Mouse (Mus musculus) cerebellum, adult 2 months (tissue): ENCODE results near the gene Capn5. TPM values are rescaled to one million over a fixed set of nuclear protein-coding genes. Genes with fewer than 3 reads are reported as not detected.

Experiments
- DNase-seq, 2 experiments: peaks; one replicate each; pipeline ENCODE4 v3.0.0; 2021
- H3K27ac ChIP-seq: fragments of 200-500 bp; 2 replicates; pipeline ENCODE4 v1.5.1; 2012; ENCODE audit warnings: low read length, control low read depth, inconsistent platforms; ENCODE audit not compliant: insufficient read depth
- H3K27me3 ChIP-seq: fragments of 200-500 bp; 2 replicates; pipeline ENCODE4 v1.6.1; 2012; ENCODE audit warnings: inconsistent platforms, mild to moderate bottlenecking, low read length, moderate library complexity; ENCODE audit not compliant: control insufficient read depth, insufficient read depth
- H3K4me1 ChIP-seq: fragments of 200-500 bp; 2 replicates; pipeline ENCODE4 v1.6.1; 2011; ENCODE audit warnings: low read length; ENCODE audit not compliant: control insufficient read depth, insufficient read depth
- H3K4me3 ChIP-seq: fragments of 200-500 bp; replicated peaks from 2 replicates; pipeline ENCODE3; 2011; ENCODE audit warnings: mild to moderate bottlenecking, low read depth, low read length, control low read depth; ENCODE audit not compliant: insufficient read depth
- CTCF ChIP-seq: fragments of 200-500 bp; IDR thresholded peaks from 2 replicates; pipeline ENCODE4 v1.5.1; 2011; ENCODE audit warnings: low read depth, mild to moderate bottlenecking, control low read depth, low read length, moderate library complexity, borderline replicate concordance; ENCODE audit not compliant: insufficient read depth
- POLR2A ChIP-seq: fragments of 200-500 bp; IDR thresholded peaks from 2 replicates; pipeline ENCODE4 v1.6.1; 2011; ENCODE audit warnings: low read length, control low read depth, borderline replicate concordance; ENCODE audit not compliant: insufficient read depth
- WGBS: fragments of 180-500 bp; shearing (Covaris S2); methylation state at CpG from one replicate; pipeline ENCODE4 v1.1.7; 2018; 5-methylcytosine and 5-hydroxymethylcytosine counted together
- polyA plus RNA-seq: library from polyadenylated mRNA; depleted of rRNA; stranded (reverse); fragments of >200 nt; gene quantifications from 2 replicates; pipeline ENCODE4 v1.2.3, GENCODE M21; 2012; rRNA removed

Capn5 gene
- 20.9 and 21.9 TPM in 2 replicates for polyA plus RNA-seq

GRCm38 (mm10) chr7:98177929-98178559 lies at the start of gene Capn5:
TSS of gene Capn5 (minus strand) at chr7:98178274.
- Histone ChIP-seq H3K4me3 (peak within 1 kb of the TSS; percentile 80), H3K4me1 (peaks cover 6% of the 10 kb centered on the region; the same call in 1 of the 2 replicates), H3K27ac (peak within 1 kb of the TSS; percentile 11; the same call in 1 of the 2 replicates), H3K27me3 (no peaks in the 10 kb centered on the region)
- peak; percentile 55 for TF ChIP-seq POLR2A
- TF ChIP-seq CTCF, result peak; percentile 43; the same call in 1 of the 2 replicates
- DNase-seq, result peak; percentile 71 to 73
- under 1% methylated on average over 42 of the region's 44 CpGs for WGBS

GRCm38 (mm10) chr7:98223796-98224195 lies 45.7 kb upstream of the Capn5 start:
- TF ChIP-seq CTCF, result no peak
- TF ChIP-seq POLR2A, result no peak
- H3K27me3 ChIP-seq, result no peaks in the 10 kb centered on the region
- no peaks in the 10 kb centered on the region for H3K4me1 ChIP-seq
- 96% methylated on average over 4 of the region's 4 CpGs for WGBS
- DNase-seq, result no peak
- H3K4me3 ChIP-seq, result no peak overlapping the region
- H3K27ac ChIP-seq, result no peak overlapping the region

- Histone ChIP-seq H3K4me1 (no peaks in the 10 kb centered on the region), H3K4me3 (no peak overlapping the region), H3K27me3 (no peaks in the 10 kb centered on the region), H3K27ac (no peak overlapping the region)
- no peak for TF ChIP-seq CTCF
- TF ChIP-seq POLR2A, result no peak
- no peak for DNase-seq
These were observed 38.6 kb upstream of the Capn5 start for GRCm38 (mm10) chr7:98216713-98217112.

DNA sequence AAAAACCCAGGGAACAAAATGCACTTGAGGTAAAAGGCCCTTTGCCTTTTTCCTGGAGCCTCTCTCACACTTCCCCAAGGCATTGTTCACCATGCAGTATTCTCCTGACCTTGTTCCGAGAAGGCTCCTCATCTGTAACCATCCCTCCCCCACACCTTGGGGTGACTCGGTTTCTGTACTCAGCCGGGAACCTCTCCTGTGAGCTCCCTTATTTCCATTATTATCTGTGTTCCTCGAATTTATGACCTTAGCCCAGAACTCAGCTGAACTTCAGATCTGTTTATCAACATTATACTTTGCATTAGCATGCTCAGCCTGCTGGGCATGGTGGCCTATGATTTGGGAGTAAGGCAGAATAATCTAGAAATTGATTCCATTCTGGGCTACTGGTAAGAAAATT lies 24.9 kb upstream of the Capn5 start:
- Histone ChIP-seq H3K27ac (no peak overlapping the region), H3K4me1 (no peaks in the 10 kb centered on the region), H3K27me3 (no peaks in the 10 kb centered on the region), H3K4me3 (no peak overlapping the region)
- 80% methylated on average over 4 of the region's 4 CpGs for WGBS
- no peak for DNase-seq
- TF ChIP-seq POLR2A (no peak), CTCF (no peak)

- 90% methylated on average over 5 of the region's 5 CpGs for WGBS
- Histone ChIP-seq H3K4me3 (no peak overlapping the region), H3K27ac (no peak overlapping the region), H3K27me3 (no peaks in the 10 kb centered on the region), H3K4me1 (no peaks in the 10 kb centered on the region)
- TF ChIP-seq POLR2A (no peak), CTCF (no peak)
- DNase-seq, result no peak
These were observed 23.5 kb upstream of the Capn5 start for GRCm38 (mm10) chr7:98201493-98202028.

DNA sequence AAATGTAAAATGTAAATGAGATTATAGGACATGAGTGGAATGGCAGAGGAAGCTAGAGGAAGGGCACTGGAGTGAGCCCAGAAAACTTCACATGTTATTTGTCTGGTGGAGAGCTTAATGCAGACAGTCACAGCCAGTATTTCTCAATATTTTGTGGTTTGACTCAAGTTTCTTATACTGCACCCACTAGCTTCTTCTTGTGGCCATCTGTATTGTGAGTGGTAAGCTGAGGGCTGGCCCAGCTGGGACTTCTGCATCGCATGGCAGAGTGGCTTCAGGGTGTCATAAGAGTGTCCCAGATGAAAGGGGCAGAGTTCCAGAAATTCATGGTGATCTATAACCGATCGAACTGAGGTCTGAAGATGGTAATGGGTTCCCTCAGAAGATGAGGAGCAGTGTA lies 22.3 kb upstream of the Capn5 start:
- no peak overlapping the region for H3K27ac ChIP-seq
- no peaks in the 10 kb centered on the region for H3K27me3 ChIP-seq
- H3K4me1 ChIP-seq, result no peaks in the 10 kb centered on the region
- H3K4me3 ChIP-seq, result no peak overlapping the region
- TF ChIP-seq POLR2A (no peak), CTCF (no peak)
- 89% methylated on average over 3 of the region's 3 CpGs for WGBS
- DNase-seq, result no peak

DNA sequence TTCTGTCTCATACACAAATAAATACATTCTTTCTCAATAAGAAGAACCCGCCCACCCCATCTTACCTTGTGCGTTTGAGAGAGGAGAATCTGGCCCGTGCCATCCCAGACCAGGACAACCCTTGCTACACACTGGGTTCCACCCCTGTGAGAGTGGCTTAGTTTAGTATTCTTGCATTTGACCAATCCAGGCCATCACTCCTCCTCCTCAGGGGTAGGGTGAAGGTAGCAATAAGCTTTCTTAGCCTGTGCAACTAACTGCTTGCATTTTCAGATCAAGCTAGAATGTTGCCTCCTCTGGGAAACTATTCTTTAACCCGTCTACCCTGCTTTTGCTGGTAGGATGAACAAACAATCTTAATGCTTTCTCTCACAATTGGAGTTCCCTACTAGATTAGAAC lies 21.3 kb upstream of the Capn5 start, which contains the start of gene B3gnt6:
TSS of gene B3gnt6 (minus strand) at position 101 of the 400 bp plus-strand sequence.
- no peak for DNase-seq
- WGBS, result 96% methylated on average over 4 of the region's 4 CpGs
- Histone ChIP-seq H3K27me3 (no peaks in the 10 kb centered on the region), H3K4me3 (no peak within 1 kb of the TSS), H3K27ac (no peak within 1 kb of the TSS), H3K4me1 (no peaks in the 10 kb centered on the region)
- TF ChIP-seq CTCF, result no peak
- TF ChIP-seq POLR2A, result no peak
